Mouse (Mus musculus): ENCODE results near the gene Synpo2. TPM values are rescaled to one million over a fixed set of nuclear protein-coding genes. Genes with fewer than 3 reads are reported as not detected.

The Synpo2 gene
- polyA plus RNA-seq, 1 experiment = 0.02 TPM

DNA sequence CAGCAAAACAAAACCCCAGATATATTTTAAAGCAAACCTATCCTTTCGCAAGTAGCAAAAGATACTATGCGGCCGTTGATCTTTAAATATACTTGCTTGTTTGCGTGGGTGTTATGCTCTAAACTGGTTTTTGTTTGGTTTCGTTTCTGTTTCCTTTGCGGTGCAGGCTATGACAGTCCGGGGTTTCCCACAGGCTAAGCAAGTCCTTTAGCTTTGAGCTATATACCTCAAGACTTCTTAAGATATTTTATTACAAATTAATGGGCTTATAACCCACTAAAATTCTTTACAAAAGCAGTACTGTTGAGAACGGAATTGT lies 61.6 kb downstream of the Synpo2 start:
- Histone ChIP-seq H3K36me3 (replicated peaks; ENCODE audit: low read length) (no peaks in the 10 kb centered on the region), H3K4me1 (no peaks in the 10 kb centered on the region), H3K9me3 (no peaks in the 10 kb centered on the region), H3K4me3 (replicated peaks) (no peak overlapping the region), H3K27me3 (replicated peaks) (no peaks in the 10 kb centered on the region)
- TF ChIP-seq GATA1 (IDR thresholded peaks at IDR 0.05; ENCODE audit: borderline replicate concordance, low read length) = no peak
- TF ChIP-seq FLI1 (IDR thresholded peaks at IDR 0.05; ENCODE audit: low read length) = no peak

DNA sequence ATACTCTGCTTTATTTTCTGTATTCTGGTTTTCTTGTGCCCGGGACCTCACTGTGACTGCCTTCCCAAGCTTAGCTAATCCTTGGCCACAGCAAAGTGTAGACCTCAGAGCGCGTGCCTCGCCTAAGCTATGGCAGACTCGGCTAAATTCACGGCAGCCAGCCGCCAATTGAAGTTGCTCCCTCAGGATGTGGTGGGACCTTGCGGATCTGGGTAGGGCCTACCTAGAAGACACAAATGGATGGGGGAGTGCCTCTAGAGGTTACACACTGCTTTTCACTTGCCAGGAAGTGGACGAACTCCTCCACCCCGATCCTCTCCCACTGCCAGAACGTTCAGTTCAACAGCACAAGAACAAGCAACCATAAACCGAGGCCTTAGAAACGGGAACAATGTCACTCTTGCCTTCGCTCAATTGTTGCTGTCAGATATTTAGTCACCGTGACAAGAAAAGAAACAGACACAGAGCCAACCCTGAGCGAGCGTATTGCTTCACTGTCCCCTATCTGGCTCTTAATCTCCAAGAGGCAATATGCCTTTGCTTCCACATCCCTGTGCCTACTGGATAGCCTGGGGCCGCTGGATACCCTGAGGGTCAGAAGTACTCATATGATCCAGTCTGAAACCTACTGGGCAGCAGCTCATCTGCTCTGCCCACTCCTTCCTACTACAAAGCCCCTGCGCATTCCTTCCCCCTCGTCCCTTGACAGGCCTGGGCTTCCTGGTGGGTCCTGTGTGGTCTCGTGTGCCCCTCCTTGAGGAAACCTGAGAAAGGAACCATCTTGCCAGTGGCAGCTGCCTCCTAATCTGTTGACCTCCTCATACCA lies 62.2 kb downstream of the Synpo2 start:
- Histone ChIP-seq H3K36me3 (replicated peaks; ENCODE audit: low read length) (no peaks in the 10 kb centered on the region), H3K9me3 (no peaks in the 10 kb centered on the region), H3K4me3 (replicated peaks) (no peak overlapping the region), H3K27me3 (replicated peaks) (no peaks in the 10 kb centered on the region), H3K4me1 (no peaks in the 10 kb centered on the region)
- no peak for TF ChIP-seq GATA1 (IDR thresholded peaks at IDR 0.05; ENCODE audit: borderline replicate concordance, low read length)
- no peak for TF ChIP-seq FLI1 (IDR thresholded peaks at IDR 0.05; ENCODE audit: low read length)

DNA sequence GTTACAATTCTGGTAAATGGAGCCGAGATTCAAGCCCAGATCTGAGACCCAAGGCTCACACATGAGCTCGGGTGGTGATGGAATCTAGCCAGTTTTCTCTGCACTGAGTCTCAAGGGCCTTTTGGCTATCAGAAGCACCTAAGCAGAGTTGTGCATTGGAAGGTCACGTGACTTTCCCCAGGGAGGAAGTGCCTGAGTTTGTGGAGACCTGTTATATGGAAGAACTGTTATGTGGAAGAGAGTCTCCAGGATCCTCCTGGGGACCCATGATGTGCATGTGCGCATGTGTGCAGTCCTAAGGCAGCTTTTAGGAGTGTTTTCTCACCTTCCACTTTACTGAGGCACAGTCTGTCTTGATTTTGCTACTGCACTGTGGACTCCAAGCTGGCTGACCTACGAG lies 63.8 kb downstream of the Synpo2 start:
- no peaks in the 10 kb centered on the region for H3K4me1 ChIP-seq
- H3K36me3 ChIP-seq (replicated peaks; ENCODE audit: low read length) = no peaks in the 10 kb centered on the region
- H3K27me3 ChIP-seq (replicated peaks) = no peaks in the 10 kb centered on the region
- no peak overlapping the region for H3K4me3 ChIP-seq (replicated peaks)
- TF ChIP-seq GATA1 (IDR thresholded peaks at IDR 0.05; ENCODE audit: borderline replicate concordance, low read length) (no peak), FLI1 (IDR thresholded peaks at IDR 0.05; ENCODE audit: low read length) (no peak)
- no peaks in the 10 kb centered on the region for H3K9me3 ChIP-seq

DNA sequence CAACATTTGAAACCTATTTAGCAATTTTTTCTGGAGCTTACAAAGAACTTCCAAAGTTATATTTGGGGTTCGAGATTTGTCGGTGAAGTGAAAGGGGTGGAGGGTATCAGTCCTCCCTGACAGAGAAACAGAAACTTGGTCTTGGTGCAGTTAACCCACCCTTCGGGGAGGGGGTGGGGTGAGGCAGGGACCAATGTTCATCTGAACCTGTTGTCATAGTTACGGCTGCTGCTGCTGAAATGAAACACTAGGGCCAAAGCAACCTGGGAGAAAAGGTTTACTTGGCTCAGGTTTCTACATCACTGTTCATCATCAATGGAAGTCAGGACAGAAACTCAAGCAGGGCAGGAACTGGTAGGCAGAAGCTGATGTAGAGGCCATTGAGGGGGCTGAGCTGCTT lies 66.6 kb downstream of the Synpo2 start:
- H3K36me3 ChIP-seq (replicated peaks; ENCODE audit: low read length) = no peaks in the 10 kb centered on the region
- H3K4me1 ChIP-seq = no peaks in the 10 kb centered on the region
- H3K9me3 ChIP-seq = no peaks in the 10 kb centered on the region
- TF ChIP-seq GATA1 (IDR thresholded peaks at IDR 0.05; ENCODE audit: borderline replicate concordance, low read length) (no peak), FLI1 (IDR thresholded peaks at IDR 0.05; ENCODE audit: low read length) (no peak)
- no peak overlapping the region for H3K4me3 ChIP-seq (replicated peaks)
- peaks cover 2% of the 10 kb centered on the region for H3K27me3 ChIP-seq (replicated peaks)

DNA sequence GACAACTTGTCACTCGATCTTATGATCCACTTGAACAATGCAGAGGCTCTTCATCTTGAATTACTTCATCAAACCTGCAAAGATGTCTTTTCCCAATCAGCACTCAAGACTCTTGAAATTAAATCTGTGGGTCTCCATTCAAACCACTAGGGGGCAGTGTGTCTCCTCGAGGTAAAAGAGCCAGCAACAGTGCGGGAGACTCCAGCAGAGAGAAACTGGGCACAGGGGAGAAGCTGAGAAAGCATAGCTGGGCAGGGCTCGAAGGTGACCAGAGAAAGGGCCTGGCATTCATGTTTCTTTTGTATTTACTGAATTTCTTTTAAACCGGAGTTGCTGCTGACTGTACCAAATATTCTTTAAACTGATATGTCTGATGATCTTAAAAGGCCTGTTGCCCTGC lies 67.1 kb downstream of the Synpo2 start:
- H3K4me3 ChIP-seq (replicated peaks) = no peak overlapping the region
- no peak for TF ChIP-seq FLI1 (IDR thresholded peaks at IDR 0.05; ENCODE audit: low read length)
- H3K27me3 ChIP-seq (replicated peaks) = peaks cover 2% of the 10 kb centered on the region
- H3K36me3 ChIP-seq (replicated peaks; ENCODE audit: low read length) = no peaks in the 10 kb centered on the region
- no peaks in the 10 kb centered on the region for H3K9me3 ChIP-seq
- H3K4me1 ChIP-seq = no peaks in the 10 kb centered on the region

DNA sequence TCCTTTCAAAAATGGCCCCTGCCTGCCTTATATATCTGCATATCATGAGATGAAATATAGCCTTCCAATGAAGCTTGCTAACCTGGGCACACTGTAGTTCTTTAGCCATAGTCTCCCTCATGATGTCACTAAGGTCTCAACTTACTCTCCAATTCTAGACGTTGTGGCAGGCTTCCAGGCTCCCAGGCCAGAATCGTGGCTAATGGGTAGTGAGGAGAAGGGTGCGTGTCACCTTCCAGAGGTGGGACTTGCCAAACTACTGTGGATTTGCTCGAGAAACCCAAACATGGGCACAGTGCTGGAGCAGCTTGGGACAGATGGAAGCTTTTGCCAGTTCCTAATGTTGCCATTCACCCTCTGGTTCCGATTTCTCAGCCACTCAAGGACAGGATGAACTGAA lies 69.5 kb downstream of the Synpo2 start:
- H3K4me3 ChIP-seq (replicated peaks) = no peak overlapping the region
- H3K9me3 ChIP-seq = no peaks in the 10 kb centered on the region
- no peaks in the 10 kb centered on the region for H3K4me1 ChIP-seq
- TF ChIP-seq FLI1 (IDR thresholded peaks at IDR 0.05; ENCODE audit: low read length) (no peak), GATA1 (IDR thresholded peaks at IDR 0.05; ENCODE audit: borderline replicate concordance, low read length) (no peak)
- H3K27me3 ChIP-seq (replicated peaks) = peaks cover 8% of the 10 kb centered on the region
- no peaks in the 10 kb centered on the region for H3K36me3 ChIP-seq (replicated peaks; ENCODE audit: low read length)

DNA sequence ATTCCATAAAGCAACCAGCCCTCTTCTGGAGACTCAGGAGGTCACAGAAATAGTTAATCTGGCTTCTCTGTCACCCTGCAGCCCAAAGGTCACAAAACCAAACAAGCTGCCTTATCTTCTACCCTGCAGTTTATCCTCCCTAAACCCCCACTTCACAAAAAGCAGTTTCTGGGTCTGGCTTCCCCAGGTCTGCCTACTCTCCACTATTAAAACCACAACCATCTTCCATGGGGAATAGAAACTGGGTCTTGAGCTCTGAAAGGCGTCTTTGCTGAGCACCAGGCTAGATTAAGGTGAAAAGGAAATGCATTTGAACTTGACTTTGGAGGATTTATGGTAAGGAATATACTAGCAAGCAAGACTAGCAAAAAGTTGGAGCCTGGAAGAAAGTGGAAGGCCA lies 71.8 kb downstream of the Synpo2 start:
- H3K36me3 ChIP-seq (replicated peaks; ENCODE audit: low read length) = no peaks in the 10 kb centered on the region
- H3K27me3 ChIP-seq (replicated peaks) = peaks cover 8% of the 10 kb centered on the region
- no peak overlapping the region for H3K4me3 ChIP-seq (replicated peaks)
- H3K4me1 ChIP-seq = 0 out of 2 replicates have a peak, but pooled peaks cover 4% of the 10 kb centered on the region
- H3K9me3 ChIP-seq = no peaks in the 10 kb centered on the region
- no peak for TF ChIP-seq GATA1 (IDR thresholded peaks at IDR 0.05; ENCODE audit: borderline replicate concordance, low read length)

DNA sequence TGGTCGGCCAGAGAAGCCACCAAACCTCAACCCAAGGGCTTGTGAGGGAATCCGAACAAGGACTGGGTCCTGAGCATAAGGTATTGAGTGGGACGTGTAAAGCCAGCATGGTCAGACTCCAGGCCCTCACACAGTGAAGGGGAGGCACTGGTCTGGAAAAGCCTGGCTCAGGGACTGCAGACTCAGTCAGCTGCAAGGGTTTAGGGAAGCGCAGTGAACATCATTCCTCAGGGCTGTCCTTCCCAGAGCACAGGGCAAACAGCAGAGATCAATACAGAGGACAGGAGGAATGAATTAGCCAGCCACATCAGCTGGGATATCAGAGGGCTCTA lies 72.8 kb downstream of the Synpo2 start:
- H3K27me3 ChIP-seq (replicated peaks) = peaks cover 8% of the 10 kb centered on the region
- H3K4me1 ChIP-seq = 0 out of 2 replicates have a peak, but pooled peaks cover 7% of the 10 kb centered on the region
- no peaks in the 10 kb centered on the region for H3K9me3 ChIP-seq
- no peak overlapping the region for H3K4me3 ChIP-seq (replicated peaks)
- H3K36me3 ChIP-seq (replicated peaks; ENCODE audit: low read length) = no peaks in the 10 kb centered on the region
- TF ChIP-seq GATA1 (IDR thresholded peaks at IDR 0.05; ENCODE audit: borderline replicate concordance, low read length) = no peak
- no peak for TF ChIP-seq FLI1 (IDR thresholded peaks at IDR 0.05; ENCODE audit: low read length)

DNA sequence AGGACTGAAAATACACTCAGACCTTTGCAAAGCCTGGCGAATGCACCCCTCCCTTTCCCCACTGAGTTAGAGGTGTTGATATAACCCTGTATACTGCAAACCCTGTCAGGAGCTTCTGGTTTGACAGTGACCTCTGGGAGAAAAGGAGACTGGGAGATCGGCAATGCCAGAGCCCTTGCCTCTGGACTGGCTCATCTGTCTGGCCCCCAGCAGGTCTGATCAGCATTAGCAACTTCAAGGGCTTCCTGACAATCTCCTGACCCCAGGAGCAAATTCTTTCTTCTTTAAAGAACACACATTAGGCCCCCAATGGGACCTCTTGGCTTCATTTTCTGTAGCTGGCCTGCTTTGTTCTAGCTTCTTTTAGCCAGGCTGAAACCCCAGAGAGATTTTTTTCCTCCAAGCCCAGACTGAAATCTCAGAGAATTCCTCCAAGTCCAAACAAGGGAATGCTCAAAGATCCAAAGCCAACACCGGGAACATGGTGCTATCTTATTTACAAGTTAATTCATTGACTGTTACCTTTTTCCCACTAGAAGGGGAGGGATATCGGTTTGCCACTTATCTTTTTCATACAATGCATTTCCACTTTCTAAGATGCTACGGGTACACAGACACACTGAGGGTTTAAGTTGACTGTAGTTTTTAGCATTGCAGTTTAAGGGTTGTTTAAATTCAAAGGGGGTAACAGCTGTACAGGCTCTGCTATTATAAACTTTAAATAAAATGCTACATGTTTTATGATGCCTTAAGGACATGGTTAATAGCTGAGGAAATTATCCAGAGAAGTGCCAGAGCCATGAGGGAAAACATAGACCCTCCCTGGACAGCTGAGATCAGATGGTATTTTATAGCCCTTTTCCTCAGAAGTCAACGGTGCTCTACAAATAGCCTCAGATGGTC lies 73.4 kb downstream of the Synpo2 start:
- peaks cover 8% of the 10 kb centered on the region for H3K27me3 ChIP-seq (replicated peaks)
- no peaks in the 10 kb centered on the region for H3K36me3 ChIP-seq (replicated peaks; ENCODE audit: low read length)
- no peak overlapping the region for H3K4me3 ChIP-seq (replicated peaks)
- H3K4me1 ChIP-seq = 0 out of 2 replicates have a peak, but pooled peaks cover 7% of the 10 kb centered on the region
- H3K9me3 ChIP-seq = no peaks in the 10 kb centered on the region
- TF ChIP-seq FLI1 (IDR thresholded peaks at IDR 0.05; ENCODE audit: low read length) (no peak), GATA1 (IDR thresholded peaks at IDR 0.05; ENCODE audit: borderline replicate concordance, low read length) (no peak)

DNA sequence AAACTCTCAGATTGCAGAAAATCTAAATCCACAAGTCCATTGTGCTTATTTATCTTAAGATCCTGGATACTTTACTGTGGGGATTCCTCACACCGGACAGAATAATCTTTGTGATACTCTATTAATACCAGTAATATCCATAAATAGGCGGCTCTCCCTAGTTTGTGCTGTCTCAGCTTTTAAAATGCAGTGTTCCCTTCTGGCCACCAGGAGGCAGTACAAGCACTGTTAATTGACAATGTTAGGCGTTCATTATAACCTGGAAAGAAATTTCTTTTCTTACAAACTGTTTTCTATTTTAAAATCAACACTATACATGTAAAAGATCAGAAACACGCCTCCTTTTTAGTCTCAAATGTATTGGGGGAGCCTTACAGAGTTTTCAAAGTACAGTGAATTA lies 75.2 kb downstream of the Synpo2 start:
- Histone ChIP-seq H3K9me3 (no peaks in the 10 kb centered on the region), H3K27me3 (replicated peaks) (peaks cover 12% of the 10 kb centered on the region), H3K4me1 (0 out of 2 replicates have a peak, but pooled peaks cover 7% of the 10 kb centered on the region), H3K36me3 (replicated peaks; ENCODE audit: low read length) (no peaks in the 10 kb centered on the region), H3K4me3 (replicated peaks) (no peak overlapping the region)
- TF ChIP-seq FLI1 (IDR thresholded peaks at IDR 0.05; ENCODE audit: low read length) = no peak
- no peak for TF ChIP-seq GATA1 (IDR thresholded peaks at IDR 0.05; ENCODE audit: borderline replicate concordance, low read length)
